Mouse (Mus musculus) erythroblast, embryonic 14.5 days (primary cell): Measurements from ENCODE around the gene Wnt3.

Experiments
- GATA1 ChIP-seq: IDR thresholded peaks from 2 replicates; pipeline ENCODE4 v1.6.1; 2012; ENCODE audit warnings: low read length, inconsistent platforms, mixed read lengths
- TAL1 ChIP-seq: IDR thresholded peaks from 3 replicates; pipeline ENCODE4 v1.6.1; 2012; ENCODE audit warnings: low read length, inconsistent platforms, mixed read lengths

GRCm38 (mm10) chr11:103814808-103815207 is 40.9 kb downstream of the Wnt3 start:
- TF ChIP-seq TAL1 = no peak
- no peak for TF ChIP-seq GATA1
